Mouse (Mus musculus): ENCODE measurements around the gene Map6. TPM values are rescaled to one million over a fixed set of nuclear protein-coding genes. Genes with fewer than 3 reads are reported as not detected.

Gene Map6
- polyA plus RNA-seq (2015; fragmentation: Nextera tagmentation; extraction: Ambion mirVana), result 1.7 and 1.8 TPM in 2 replicates

- Histone ChIP-seq H3K9ac (ENCODE audit: low read depth, low read length) (0 out of 2 replicates have a peak within 1 kb of the TSS, but pooled peaks have one; percentile 0), H3K4me1 (replicated peaks; ENCODE audit: insufficient read depth, low read length) (peaks cover 18% of the 10 kb centered on the region), H3K4me2 (ENCODE audit: low read length) (peak within 1 kb of the TSS; percentile 63), H3K27me3 (ENCODE audit: insufficient read depth, low read length) (peaks cover 47% of the 10 kb centered on the region), H3K36me3 (ENCODE audit: insufficient read depth, low read length) (no peaks in the 10 kb centered on the region), H3K4me3 (replicated peaks; ENCODE audit: low read depth, low read length) (peak within 1 kb of the TSS; percentile 38), H3K9me3 (replicated peaks; ENCODE audit: low read length) (no peaks in the 10 kb centered on the region), H3K27ac (no peak within 1 kb of the TSS)
- WGBS, result 2% methylated on average over 34 of the region's 34 CpGs
- TF ChIP-seq CTCF (IDR thresholded peaks at IDR 0.05; ENCODE audit: low read depth), result no peak
- ATAC-seq (replicated peaks; ENCODE audit: low FRiP score, low read depth) (no peak), DNase-seq (ENCODE audit: low spot score) (peak; percentile 12)
Observed at GRCm38 (mm10) chr7:99267251-99267896, at the start of gene Map6. TSS of gene Map6 (plus strand) at chr7:99267447.

GRCm38 (mm10) chr7:99224225-99224624, 43.0 kb upstream of the Map6 start:
- TF ChIP-seq CTCF (IDR thresholded peaks at IDR 0.05; ENCODE audit: low read depth), result peak; percentile 47
- ATAC-seq (replicated peaks; ENCODE audit: low FRiP score, low read depth) (peak; percentile 18; the same call in 1 of the 2 replicates), DNase-seq (ENCODE audit: low spot score) (peak; percentile 22)
- Histone ChIP-seq H3K27ac (0 out of 2 replicates have a peak overlapping the region, but pooled peaks have one; percentile 69), H3K27me3 (ENCODE audit: insufficient read depth, low read length) (no peaks in the 10 kb centered on the region), H3K4me3 (replicated peaks; ENCODE audit: low read depth, low read length) (no peak overlapping the region), H3K4me1 (replicated peaks; ENCODE audit: insufficient read depth, low read length) (no peaks in the 10 kb centered on the region), H3K36me3 (ENCODE audit: insufficient read depth, low read length) (no peaks in the 10 kb centered on the region), H3K9ac (ENCODE audit: low read depth, low read length) (no peak overlapping the region), H3K4me2 (ENCODE audit: low read length) (no peak overlapping the region), H3K9me3 (replicated peaks; ENCODE audit: low read length) (no peaks in the 10 kb centered on the region)
- 74% methylated on average over 7 of the region's 7 CpGs for WGBS

GRCm38 (mm10) chr7:99224648-99225190, 42.5 kb upstream of the Map6 start:
- no peaks in the 10 kb centered on the region for H3K27me3 ChIP-seq (ENCODE audit: insufficient read depth, low read length)
- TF ChIP-seq CTCF (IDR thresholded peaks at IDR 0.05; ENCODE audit: low read depth), result no peak
- peak overlapping the region; percentile 69 for H3K27ac ChIP-seq
- 18% methylated on average over 1 of the region's 1 CpGs for WGBS
- ATAC-seq (replicated peaks; ENCODE audit: low FRiP score, low read depth) (peak; percentile 93), DNase-seq (ENCODE audit: low spot score) (peak; percentile 28)
- no peaks in the 10 kb centered on the region for H3K4me1 ChIP-seq (replicated peaks; ENCODE audit: insufficient read depth, low read length)
- H3K36me3 ChIP-seq (ENCODE audit: insufficient read depth, low read length), result no peaks in the 10 kb centered on the region
- no peak overlapping the region for H3K9ac ChIP-seq (ENCODE audit: low read depth, low read length)
- no peak overlapping the region for H3K4me2 ChIP-seq (ENCODE audit: low read length)
- no peaks in the 10 kb centered on the region for H3K9me3 ChIP-seq (replicated peaks; ENCODE audit: low read length)
- no peak overlapping the region for H3K4me3 ChIP-seq (replicated peaks; ENCODE audit: low read depth, low read length)

- Histone ChIP-seq H3K36me3 (ENCODE audit: insufficient read depth, low read length) (no peaks in the 10 kb centered on the region), H3K4me2 (ENCODE audit: low read length) (no peak overlapping the region), H3K27me3 (ENCODE audit: insufficient read depth, low read length) (no peaks in the 10 kb centered on the region), H3K9ac (ENCODE audit: low read depth, low read length) (no peak overlapping the region), H3K4me3 (replicated peaks; ENCODE audit: low read depth, low read length) (no peak overlapping the region), H3K27ac (peak overlapping the region; percentile 69; the same call in 1 of the 2 replicates), H3K4me1 (replicated peaks; ENCODE audit: insufficient read depth, low read length) (no peaks in the 10 kb centered on the region), H3K9me3 (replicated peaks; ENCODE audit: low read length) (no peaks in the 10 kb centered on the region)
- 61% methylated on average over 6 of the region's 6 CpGs for WGBS
- TF ChIP-seq CTCF (IDR thresholded peaks at IDR 0.05; ENCODE audit: low read depth), result no peak
- ATAC-seq (replicated peaks; ENCODE audit: low FRiP score, low read depth) (no peak), DNase-seq (ENCODE audit: low spot score) (no peak)
Observed at GRCm38 (mm10) chr7:99225421-99225820, 41.8 kb upstream of the Map6 start.

GRCm38 (mm10) chr7:99226662-99227061, 40.6 kb upstream of the Map6 start:
- no peak for TF ChIP-seq CTCF (IDR thresholded peaks at IDR 0.05; ENCODE audit: low read depth)
- Histone ChIP-seq H3K27ac (no peak overlapping the region), H3K27me3 (ENCODE audit: insufficient read depth, low read length) (no peaks in the 10 kb centered on the region), H3K36me3 (ENCODE audit: insufficient read depth, low read length) (no peaks in the 10 kb centered on the region), H3K9ac (ENCODE audit: low read depth, low read length) (no peak overlapping the region), H3K9me3 (replicated peaks; ENCODE audit: low read length) (no peaks in the 10 kb centered on the region), H3K4me1 (replicated peaks; ENCODE audit: insufficient read depth, low read length) (no peaks in the 10 kb centered on the region), H3K4me2 (ENCODE audit: low read length) (no peak overlapping the region), H3K4me3 (replicated peaks; ENCODE audit: low read depth, low read length) (no peak overlapping the region)
- no peak for ATAC-seq (replicated peaks; ENCODE audit: low FRiP score, low read depth)
- 79% methylated on average over 10 of the region's 10 CpGs for WGBS
- no peak for DNase-seq (ENCODE audit: low spot score)

- no peak overlapping the region for H3K4me3 ChIP-seq (replicated peaks; ENCODE audit: low read depth, low read length)
- no peak overlapping the region for H3K27ac ChIP-seq
- ATAC-seq (replicated peaks; ENCODE audit: low FRiP score, low read depth), result no peak
- H3K27me3 ChIP-seq (ENCODE audit: insufficient read depth, low read length), result no peaks in the 10 kb centered on the region
- no peaks in the 10 kb centered on the region for H3K36me3 ChIP-seq (ENCODE audit: insufficient read depth, low read length)
- no peaks in the 10 kb centered on the region for H3K4me1 ChIP-seq (replicated peaks; ENCODE audit: insufficient read depth, low read length)
- no peak overlapping the region for H3K9ac ChIP-seq (ENCODE audit: low read depth, low read length)
- H3K4me2 ChIP-seq (ENCODE audit: low read length), result no peak overlapping the region
- WGBS, result 94% methylated on average over 4 of the region's 4 CpGs
- TF ChIP-seq CTCF (IDR thresholded peaks at IDR 0.05; ENCODE audit: low read depth), result no peak
- no peak for DNase-seq (ENCODE audit: low spot score)
- no peaks in the 10 kb centered on the region for H3K9me3 ChIP-seq (replicated peaks; ENCODE audit: low read length)
Observed at GRCm38 (mm10) chr7:99227267-99227666, 40.0 kb upstream of the Map6 start.
